Mouse (Mus musculus) liver, postnatal 0 days (tissue): ENCODE results near the gene P4ha2.

ENCODE experiments used
- CTCF ChIP-seq: sonication (generic); IDR thresholded peaks from 2 replicates; pipeline ENCODE4 v1.5.1; 2016; ENCODE audit warnings: antibody characterized with exemption, low read depth
- EP300 ChIP-seq: IDR thresholded peaks from 2 replicates; pipeline ENCODE4 v1.6.1; 2016; ENCODE audit warnings: antibody characterized with exemption, low read depth, mild to moderate bottlenecking

- TF ChIP-seq CTCF (no peak), EP300 (no peak)
Measured at GRCm38 (mm10) chr11:54071726-54072445, 28.0 kb upstream of the P4ha2 start.
